Mouse (Mus musculus): ENCODE results near the gene Slc16a8.
A peak's percentile ranks its signal among the peaks of the same experiment; 100 is the strongest.

Gene Slc16a8

GRCm38 (mm10) chr15:79254661-79255060 lies at the start of gene Slc16a8:
Slc16a8 (minus strand) TSS chr15:79254761.
- DNase-seq (ENCODE audit: low spot score) = no peak

DNA sequence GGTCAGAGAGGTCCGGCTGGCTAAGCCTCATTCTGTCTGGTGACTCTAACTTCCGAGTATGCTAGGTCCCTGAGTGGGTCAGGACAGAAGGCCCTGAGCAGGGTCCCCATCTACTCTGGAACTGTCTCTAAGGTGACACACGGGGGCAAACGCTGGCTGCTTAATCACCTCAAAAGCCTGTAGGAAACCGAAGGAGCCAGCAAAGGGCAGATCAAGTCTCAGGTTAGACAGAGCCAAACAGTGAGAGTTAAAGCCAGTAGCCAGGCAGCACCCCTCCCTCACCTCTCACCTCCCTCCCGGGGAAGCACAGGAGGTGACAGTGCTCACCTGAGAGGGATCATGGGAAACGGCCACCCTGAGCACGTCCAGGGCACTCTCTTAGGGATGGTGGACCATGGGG lies 49.2 kb upstream of the Slc16a8 start:
- no peak for DNase-seq (ENCODE audit: low spot score)

DNA sequence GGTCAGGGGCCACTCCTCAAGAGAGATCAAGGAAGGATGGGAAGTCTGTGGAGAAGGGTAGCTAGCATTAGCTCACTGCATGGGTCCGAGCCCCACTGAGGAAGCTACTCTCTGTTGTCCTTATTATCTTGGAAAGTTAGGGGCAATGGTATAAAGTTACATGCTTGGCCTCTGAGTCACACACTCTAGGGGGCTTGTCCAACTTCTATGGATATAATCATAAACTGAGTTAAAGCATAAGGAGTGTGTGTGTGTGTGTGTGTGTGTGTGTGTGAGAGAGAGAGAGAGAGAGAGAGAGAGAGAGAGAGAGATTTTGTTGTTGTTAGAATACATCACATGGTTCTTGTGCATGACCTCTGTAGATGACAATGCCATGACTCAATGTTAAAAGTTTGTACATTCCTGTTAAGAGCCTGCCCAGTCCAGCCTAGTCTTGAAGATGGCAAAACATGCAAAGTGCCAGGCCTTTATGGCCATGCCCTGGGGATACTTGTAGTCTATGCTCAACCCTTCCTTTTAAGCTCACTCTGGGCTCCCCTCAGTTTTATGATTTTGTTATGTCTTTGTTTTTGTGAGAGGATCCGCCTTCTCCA lies 45.1 kb upstream of the Slc16a8 start:
- no peak for DNase-seq (ENCODE audit: low spot score)

GRCm38 (mm10) chr15:79298553-79298952 lies 44.0 kb upstream of the Slc16a8 start:
- DNase-seq (ENCODE audit: low spot score) = no peak

DNA sequence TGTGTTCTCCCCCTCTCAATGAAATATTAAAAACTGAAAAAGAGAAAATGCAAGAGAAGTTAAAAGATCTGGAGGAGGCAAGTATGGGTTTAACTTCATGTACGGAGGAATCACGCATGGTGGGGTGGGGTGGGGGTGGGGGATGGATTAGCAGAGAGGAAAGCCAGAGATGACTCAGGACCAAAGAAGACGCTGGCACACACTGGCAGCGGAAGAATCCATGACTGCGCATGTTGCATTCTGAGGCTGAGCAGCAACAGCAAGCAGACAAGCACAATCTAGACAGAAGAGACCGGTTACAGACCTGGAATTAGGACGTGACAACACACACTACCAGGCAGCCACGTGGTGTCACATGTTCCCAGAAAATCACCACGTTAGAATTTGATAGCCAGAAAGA lies 38.2 kb upstream of the Slc16a8 start:
- no peak for DNase-seq (ENCODE audit: low spot score)

DNA sequence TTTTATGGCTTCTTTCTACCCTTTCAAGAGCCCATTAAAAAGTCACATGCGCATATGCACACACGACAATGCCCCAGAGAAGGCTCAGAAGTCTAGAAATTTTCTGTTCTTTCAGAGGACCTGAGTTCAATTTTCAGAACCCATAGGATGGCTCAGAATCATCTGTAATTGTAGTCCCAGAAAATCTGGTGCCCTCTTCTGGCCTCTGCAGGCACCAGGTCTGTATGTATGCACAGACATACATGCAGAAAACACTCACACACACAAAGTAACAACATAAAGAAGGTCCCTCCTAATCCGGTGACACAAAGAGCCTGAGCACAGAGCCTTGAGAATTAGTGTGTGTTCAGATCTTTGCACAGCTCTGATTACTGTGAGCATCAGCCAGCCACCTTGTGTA lies 35.8 kb upstream of the Slc16a8 start:
- no peak for DNase-seq (ENCODE audit: low spot score)

- no peak for DNase-seq (ENCODE audit: low spot score)
These were observed 34.9 kb upstream of the Slc16a8 start for GRCm38 (mm10) chr15:79289441-79289840.

DNA sequence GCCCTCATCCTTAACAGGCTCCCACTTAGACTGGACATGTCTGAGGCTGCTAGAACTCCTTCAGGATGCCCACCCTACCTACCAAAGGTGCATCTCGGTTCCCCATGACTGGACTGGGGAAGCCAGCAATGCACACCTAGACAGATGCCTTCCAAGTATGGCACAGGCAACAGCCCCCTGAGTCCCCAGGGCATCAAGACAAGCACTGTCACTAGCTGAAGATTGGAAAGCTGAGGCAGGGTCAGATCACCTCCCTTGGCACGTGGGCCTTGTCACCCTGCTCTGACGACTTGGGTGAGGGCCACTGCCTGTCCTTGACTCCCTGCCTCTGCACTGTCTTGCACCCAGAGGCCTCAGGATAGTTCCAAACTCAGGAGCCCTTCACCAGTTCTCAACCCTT lies 33.8 kb upstream of the Slc16a8 start:
- no peak for DNase-seq (ENCODE audit: low spot score)

DNA sequence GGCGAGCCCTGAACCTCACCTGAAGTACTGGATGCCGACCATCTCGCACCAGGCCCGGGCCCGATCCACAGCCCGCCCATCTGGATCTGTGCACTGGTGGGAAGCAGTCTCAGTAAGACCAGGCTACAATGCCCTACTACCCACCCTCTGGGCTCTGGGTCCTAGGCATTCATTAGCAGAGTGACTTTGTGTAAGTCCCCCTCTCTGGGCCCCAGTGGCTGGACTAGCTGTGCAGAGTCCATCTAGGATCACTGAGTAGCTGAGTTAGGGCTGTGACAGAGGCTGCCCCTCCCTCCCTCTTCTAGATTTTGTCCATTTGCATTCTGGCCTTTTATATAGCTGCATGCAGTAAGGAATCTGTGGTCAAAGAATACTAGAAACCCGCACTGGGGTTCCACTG lies 32.5 kb upstream of the Slc16a8 start:
- no peak for DNase-seq (ENCODE audit: low spot score)

- DNase-seq (ENCODE audit: low spot score) = no peak
These were observed 31.6 kb upstream of the Slc16a8 start for GRCm38 (mm10) chr15:79286141-79286540.

- DNase-seq (ENCODE audit: low spot score) = no peak
These were observed 30.8 kb upstream of the Slc16a8 start, which contains the start of gene Baiap2l2 for GRCm38 (mm10) chr15:79285399-79285798. Baiap2l2 (minus strand) TSS chr15:79285537.

GRCm38 (mm10) chr15:79283371-79283770 lies 28.8 kb upstream of the Slc16a8 start:
- no peak for DNase-seq (ENCODE audit: low spot score)

DNA sequence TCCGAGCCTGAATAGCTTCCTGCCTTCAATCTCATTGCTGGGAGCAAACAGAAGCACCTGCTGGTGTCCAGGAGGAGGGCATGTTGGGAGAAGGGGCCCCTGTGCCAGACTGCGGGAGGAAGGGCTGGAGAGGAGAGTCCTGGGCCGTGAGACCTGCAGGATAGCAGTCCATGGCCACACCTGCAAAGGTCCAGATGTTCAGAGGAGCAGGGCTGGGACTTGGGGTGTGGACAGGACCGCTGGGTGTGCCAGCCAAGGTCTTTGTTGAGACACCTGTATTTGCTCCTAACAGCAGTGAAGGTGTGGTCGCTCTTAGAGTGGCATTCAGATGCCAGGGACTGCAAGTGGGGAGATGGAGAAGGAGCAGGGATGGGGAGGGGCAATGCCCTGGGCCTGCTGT lies 27.9 kb upstream of the Slc16a8 start:
- DNase-seq (ENCODE audit: low spot score) = no peak

DNA sequence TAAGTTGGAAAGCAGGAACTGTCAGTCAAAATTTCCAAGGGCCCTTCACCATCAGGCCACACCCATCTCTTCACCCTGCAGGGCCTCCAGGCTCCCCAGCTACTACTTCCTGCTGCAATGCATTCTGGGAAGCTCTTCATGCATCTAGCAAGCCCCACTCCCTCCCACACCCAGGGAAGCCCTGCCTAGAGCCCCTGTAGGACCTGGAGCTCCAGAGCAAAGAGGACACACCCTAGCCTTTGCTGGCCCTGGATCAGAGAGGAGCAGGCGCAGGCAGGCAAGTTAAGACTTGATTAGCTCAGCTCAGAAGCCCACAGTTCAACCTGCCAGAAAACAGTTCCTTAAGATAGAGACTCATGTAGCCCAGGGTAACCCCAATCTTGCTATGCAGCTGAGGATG lies 26.8 kb upstream of the Slc16a8 start:
- no peak for DNase-seq (ENCODE audit: low spot score)

- DNase-seq (ENCODE audit: low spot score) = no peak
These were observed 26.3 kb upstream of the Slc16a8 start for GRCm38 (mm10) chr15:79280850-79281249.

DNA sequence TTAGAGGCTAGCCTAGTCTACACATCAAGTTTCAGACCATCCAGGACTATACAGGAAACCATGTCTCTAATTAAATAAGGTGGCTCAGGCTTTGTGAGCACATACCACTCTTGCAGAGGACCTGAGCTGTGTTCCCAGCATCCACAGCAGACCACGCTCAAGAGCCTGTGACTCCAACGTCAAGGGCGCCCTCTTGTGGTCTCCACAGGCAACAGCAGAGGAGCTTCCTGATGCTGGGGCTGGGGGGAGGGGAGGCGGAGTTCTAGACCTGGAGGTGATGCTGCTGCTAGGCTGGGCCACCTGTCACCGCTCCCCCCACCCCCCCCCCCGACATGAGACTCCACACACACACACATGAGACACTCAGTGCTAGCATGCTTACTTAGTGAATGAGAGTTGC lies 25.6 kb upstream of the Slc16a8 start:
- DNase-seq (ENCODE audit: low spot score) = peak; percentile 52

GRCm38 (mm10) chr15:79277728-79278127 lies 23.2 kb upstream of the Slc16a8 start:
- DNase-seq (ENCODE audit: low spot score) = no peak

- DNase-seq (ENCODE audit: low spot score) = no peak
These were observed 18.5 kb upstream of the Slc16a8 start for GRCm38 (mm10) chr15:79273020-79273419.

GRCm38 (mm10) chr15:79271124-79271746 lies 16.7 kb upstream of the Slc16a8 start:
- no peak for DNase-seq (ENCODE audit: low spot score)

- DNase-seq (ENCODE audit: low spot score) = peak; percentile 82
These were observed 16.0 kb upstream of the Slc16a8 start for GRCm38 (mm10) chr15:79270317-79271123.

DNA sequence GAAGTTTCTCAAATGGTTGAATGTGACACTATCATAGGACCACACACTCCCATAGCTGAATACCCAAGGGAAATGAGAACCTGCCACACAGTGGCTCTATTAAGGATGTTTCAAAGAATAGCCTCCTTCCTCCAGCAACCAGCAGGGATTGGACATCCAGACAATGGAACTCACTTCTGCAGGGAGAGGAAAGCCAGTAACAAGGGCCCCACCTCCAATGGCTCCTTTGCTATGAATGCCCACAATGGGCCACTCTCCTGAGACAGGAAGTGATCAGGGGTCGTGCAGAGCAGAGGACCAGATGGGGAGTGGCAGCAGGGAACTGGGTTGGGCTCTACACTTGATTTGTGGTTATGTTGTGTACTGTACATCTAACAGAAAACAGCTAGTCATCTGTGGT lies 14.0 kb upstream of the Slc16a8 start:
- no peak for DNase-seq (ENCODE audit: low spot score)

GRCm38 (mm10) chr15:79265384-79265783 lies 10.8 kb upstream of the Slc16a8 start:
- no peak for DNase-seq (ENCODE audit: low spot score)

- no peak for DNase-seq (ENCODE audit: low spot score)
These were observed 9.2 kb upstream of the Slc16a8 start for GRCm38 (mm10) chr15:79263726-79264125.

Data from testis, postnatal 14 days (tissue).